Mouse (Mus musculus) embryonic facial prominence, embryonic 10.5 days (tissue): Measurements from ENCODE around the gene C2. TPM values are rescaled to one million over a fixed set of nuclear protein-coding genes. Genes with fewer than 3 reads are reported as not detected.
A peak's percentile ranks its signal among the peaks of the same experiment; 100 is the strongest.

ENCODE experiments used
- DNase-seq: peaks from one replicate; pipeline ENCODE4 v3.0.0-alpha.2; 2017; ENCODE audit warnings: low spot score
- H3K27ac ChIP-seq: fragments of 300-500 bp; sonication (generic); replicated peaks from 2 replicates; pipeline ENCODE4 v1.5.1; 2016; ENCODE audit warnings: mild to moderate bottlenecking
- H3K27me3 ChIP-seq: fragments of 300-500 bp; sonication (generic); replicated peaks from 2 replicates; pipeline ENCODE4 v1.6.1; 2016; ENCODE audit warnings: low read depth, mild to moderate bottlenecking; ENCODE audit not compliant: poor library complexity, severe bottlenecking
- H3K36me3 ChIP-seq: fragments of 300-500 bp; sonication (generic); replicated peaks from 2 replicates; pipeline ENCODE4 v1.6.1; 2016; ENCODE audit warnings: mild to moderate bottlenecking, moderate library complexity
- H3K4me1 ChIP-seq: fragments of 300-500 bp; sonication (generic); 2 replicates; pipeline ENCODE4 v1.6.1; 2016
- H3K4me3 ChIP-seq: fragments of 300-500 bp; sonication (generic); 2 replicates; pipeline ENCODE4 v1.5.1; 2016; ENCODE audit warnings: mild to moderate bottlenecking, moderate library complexity
- H3K9me3 ChIP-seq: fragments of 300-500 bp; sonication (generic); 2 replicates; pipeline ENCODE4 v1.6.1; 2016; ENCODE audit warnings: mild to moderate bottlenecking
- WGBS: fragments of 180-500 bp; shearing (Covaris S2); methylation state at CpG from one replicate; pipeline ENCODE4 v1.1.7; 2016; 5-methylcytosine and 5-hydroxymethylcytosine counted together
- polyA plus RNA-seq: library from polyadenylated mRNA; unstranded; fragments of >200 nt; fragmentation: Nextera tagmentation; extraction: Ambion mirVana; gene quantifications from 2 replicates; pipeline ENCODE4 v1.2.1, GENCODE M21; 2016

The C2 gene
- polyA plus RNA-seq, 1 experiment from 2014 or later = 1.6 TPM

DNA sequence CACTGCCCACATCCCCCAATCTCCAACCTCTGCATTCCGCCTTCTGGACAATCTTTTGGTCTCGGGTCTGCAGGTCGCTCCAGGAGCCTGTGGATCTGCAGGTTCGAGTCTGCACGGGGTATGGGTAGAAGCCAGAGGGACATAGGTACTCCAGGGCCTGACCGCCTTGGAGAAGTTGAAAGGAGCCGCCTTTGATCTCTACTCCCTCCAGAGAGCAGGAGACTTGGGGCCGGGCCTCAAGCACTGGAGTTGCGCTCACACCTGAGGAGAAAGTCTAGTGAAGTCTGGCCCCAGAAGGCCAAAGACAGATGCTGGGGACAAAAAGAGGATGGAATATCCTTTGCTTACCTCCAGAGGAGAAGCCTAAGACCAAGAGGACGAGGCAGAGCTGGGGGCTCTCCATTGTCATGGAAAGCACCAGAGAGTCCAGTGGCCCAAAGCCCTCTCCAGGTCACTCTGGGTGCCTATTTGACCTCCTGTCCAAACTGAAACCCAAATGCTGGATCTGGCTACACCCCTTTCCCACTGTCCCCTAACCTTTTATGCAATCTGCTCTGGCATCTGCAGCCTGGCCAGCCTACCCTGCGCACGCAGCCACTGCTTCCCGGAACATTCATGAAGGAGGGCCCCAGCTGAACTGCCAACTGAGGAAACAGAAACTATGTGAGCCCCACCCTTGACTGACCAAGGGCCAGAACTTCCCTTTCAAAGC is 36.2 kb downstream of the C2 start:
- Histone ChIP-seq H3K27me3 (0 out of 2 replicates have a peak, but pooled peaks cover 8% of the 10 kb centered on the region), H3K4me1 (no peaks in the 10 kb centered on the region), H3K4me3 (no peak overlapping the region), H3K9me3 (no peaks in the 10 kb centered on the region), H3K36me3 (peaks cover 19% of the 10 kb centered on the region), H3K27ac (no peak overlapping the region)
- 74% methylated on average over 13 of the region's 13 CpGs for WGBS
- no peak for DNase-seq

DNA sequence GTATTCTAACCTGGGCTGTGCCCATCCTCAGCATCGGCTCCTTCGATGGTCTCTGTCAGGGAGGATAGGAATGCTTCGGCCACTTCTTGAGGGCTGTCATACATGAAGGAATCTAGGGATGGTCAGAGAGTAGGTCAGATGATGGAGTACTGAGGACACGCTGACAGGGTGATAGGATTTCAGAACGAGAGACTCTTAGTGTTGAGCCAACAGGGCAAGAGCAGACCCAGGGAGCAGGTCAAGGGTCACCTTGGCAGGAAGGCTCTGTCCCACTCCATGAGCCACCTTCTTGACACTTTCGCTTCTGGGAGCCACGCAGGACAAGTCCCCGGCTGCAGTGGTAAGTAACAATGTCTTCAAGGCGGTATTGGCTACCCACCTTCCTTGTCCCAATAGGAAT is 37.6 kb downstream of the C2 start:
- Histone ChIP-seq H3K9me3 (no peaks in the 10 kb centered on the region), H3K36me3 (peaks cover 33% of the 10 kb centered on the region), H3K4me3 (no peak overlapping the region), H3K27me3 (0 out of 2 replicates have a peak, but pooled peaks cover 8% of the 10 kb centered on the region), H3K4me1 (no peaks in the 10 kb centered on the region), H3K27ac (no peak overlapping the region)
- DNase-seq = no peak
- WGBS = 86% methylated on average over 9 of the region's 9 CpGs

DNA sequence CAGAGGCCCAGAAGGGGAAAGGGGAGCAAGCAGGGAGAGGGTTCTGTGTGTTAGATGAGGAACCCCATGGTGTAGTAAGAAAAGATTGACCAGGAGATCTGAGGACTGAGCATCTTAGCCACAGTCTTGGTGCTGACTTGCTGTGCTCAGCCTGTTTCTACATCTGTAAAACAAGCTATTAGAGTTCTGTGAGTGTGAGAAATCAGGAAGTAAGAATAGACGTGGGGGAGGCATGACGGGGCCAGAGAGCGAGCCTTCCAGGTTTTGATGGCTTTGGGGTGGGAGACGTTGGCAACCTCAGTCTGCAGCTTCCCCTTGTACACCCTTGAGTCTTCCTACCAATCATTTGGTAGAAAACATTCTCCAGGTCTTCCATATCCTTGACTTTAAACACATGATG is 39.4 kb downstream of the C2 start:
- DNase-seq = no peak
- 87% methylated on average over 4 of the region's 4 CpGs for WGBS
- Histone ChIP-seq H3K27ac (no peak overlapping the region), H3K4me1 (no peaks in the 10 kb centered on the region; the same call in 1 of the 2 replicates), H3K36me3 (peaks cover 51% of the 10 kb centered on the region), H3K27me3 (0 out of 2 replicates have a peak, but pooled peaks cover 8% of the 10 kb centered on the region), H3K9me3 (no peaks in the 10 kb centered on the region), H3K4me3 (no peak overlapping the region)

GRCm38 (mm10) chr17:34855825-34856224 is 42.2 kb downstream of the C2 start:
- DNase-seq = peak; percentile 59
- Histone ChIP-seq H3K36me3 (peaks cover 70% of the 10 kb centered on the region), H3K4me3 (no peak overlapping the region), H3K9me3 (no peaks in the 10 kb centered on the region), H3K4me1 (peaks cover 23% of the 10 kb centered on the region), H3K27ac (no peak overlapping the region), H3K27me3 (no peaks in the 10 kb centered on the region)
- 45% methylated on average over 3 of the region's 3 CpGs for WGBS

DNA sequence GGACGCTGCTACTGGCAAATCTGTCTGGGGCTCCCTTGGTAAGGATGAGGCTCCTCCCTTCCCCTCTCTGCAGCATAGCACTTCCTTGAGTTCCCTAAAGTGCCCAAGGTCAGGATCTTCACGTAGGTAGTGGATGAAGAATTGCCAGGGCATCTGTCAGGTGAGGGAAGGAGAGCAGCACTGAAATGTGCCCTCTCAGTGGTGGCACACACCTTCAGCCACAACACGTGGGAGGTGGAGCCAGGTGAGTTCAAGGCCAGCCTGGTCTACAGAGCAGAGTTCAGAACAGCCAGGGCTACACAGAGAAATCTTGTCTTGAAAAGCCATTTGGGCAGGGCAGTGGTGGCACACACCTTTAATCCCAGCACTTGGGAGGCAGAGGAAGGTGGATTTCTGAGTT is 43.3 kb downstream of the C2 start:
- 78% methylated on average over 3 of the region's 3 CpGs for WGBS
- no peak overlapping the region for H3K27ac ChIP-seq

DNA sequence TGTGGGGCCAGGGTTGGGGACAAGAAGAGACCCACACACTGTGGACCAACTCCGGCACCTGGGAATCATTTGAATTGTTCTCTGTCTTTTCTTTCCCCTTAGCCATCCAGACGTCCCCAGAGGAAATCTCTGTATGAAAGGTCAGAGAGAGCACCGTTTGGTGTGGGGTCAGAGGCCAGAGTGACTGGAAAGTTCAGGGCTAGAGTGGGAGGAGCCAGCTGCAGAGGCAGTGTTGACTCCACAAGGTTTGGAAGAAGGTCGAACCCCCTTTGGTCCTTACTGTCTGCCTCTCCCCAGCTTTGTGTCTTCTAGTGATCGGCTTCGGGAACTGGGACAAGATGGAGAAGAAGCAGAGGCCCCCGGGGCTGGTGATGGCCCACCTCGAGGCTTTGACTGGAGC is 44.6 kb downstream of the C2 start:
- Histone ChIP-seq H3K4me1 (peaks cover 32% of the 10 kb centered on the region), H3K27me3 (no peaks in the 10 kb centered on the region), H3K4me3 (no peak overlapping the region), H3K27ac (no peak overlapping the region), H3K9me3 (no peaks in the 10 kb centered on the region), H3K36me3 (peaks cover 65% of the 10 kb centered on the region)
- 60% methylated on average over 8 of the region's 8 CpGs for WGBS
- no peak for DNase-seq

More for the DNA sequence above, 43.3 kb downstream of the C2 start:
- Histone ChIP-seq H3K4me1 (peaks cover 24% of the 10 kb centered on the region), H3K9me3 (no peaks in the 10 kb centered on the region), H3K27me3 (no peaks in the 10 kb centered on the region), H3K36me3 (peaks cover 70% of the 10 kb centered on the region), H3K4me3 (no peak overlapping the region)
- no peak for DNase-seq

- H3K36me3 ChIP-seq = peaks cover 65% of the 10 kb centered on the region
- peak overlapping the region; percentile 91 for H3K27ac ChIP-seq
- WGBS = 2% methylated on average over 25 of the region's 25 CpGs
Measured at GRCm38 (mm10) chr17:34850517-34851125, 47.4 kb downstream of the C2 start.

DNA sequence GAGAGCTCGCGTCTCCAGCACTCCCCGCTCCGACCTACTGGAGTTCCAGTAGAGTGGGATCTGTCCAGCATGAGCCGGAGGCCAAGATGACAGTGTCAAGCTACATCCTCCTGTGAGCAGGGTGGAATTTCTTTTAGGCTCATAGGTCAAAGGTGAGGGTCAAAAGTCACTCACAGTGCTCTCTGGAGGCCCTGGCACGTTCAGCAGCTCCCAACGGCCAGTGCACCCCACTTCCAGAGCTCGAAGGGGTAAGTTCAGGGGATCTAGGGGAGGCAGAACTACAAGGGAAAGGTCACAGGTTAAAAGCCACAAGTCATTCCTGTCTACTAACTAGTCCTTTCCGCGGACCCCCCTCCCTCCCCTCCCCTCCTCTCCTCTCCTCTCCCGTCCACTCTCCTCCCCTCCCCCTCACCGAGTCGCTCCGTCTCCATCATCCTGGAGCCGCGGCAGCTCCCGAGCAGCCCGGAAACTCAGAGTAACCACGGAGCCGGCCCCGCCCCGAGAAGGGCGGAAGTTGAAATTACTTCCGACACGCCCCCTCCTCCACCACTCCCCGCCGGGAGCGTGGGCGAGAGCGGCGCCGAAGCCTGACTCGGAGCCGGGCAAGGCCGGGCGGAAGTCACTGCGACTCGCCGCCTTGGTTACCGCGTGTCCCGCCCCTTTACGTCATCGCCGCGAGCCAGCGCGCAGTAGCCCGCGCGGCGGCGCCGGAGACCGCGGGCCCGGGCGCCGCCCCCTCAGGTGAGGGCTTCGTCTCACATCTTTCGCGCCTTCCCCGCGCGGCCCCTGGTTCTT is 48.1 kb downstream of the C2 start, which contains the start of the genes Skiv2l and Nelfe:
Gene Skiv2l (minus strand): TSS at position 489 of the 795 bp plus-strand sequence.
Gene Nelfe (plus strand): TSS at position 670 of the 795 bp plus-strand sequence.
- H3K36me3 ChIP-seq = peaks cover 65% of the 10 kb centered on the region
- H3K27ac ChIP-seq = peak within 1 kb of the TSS; percentile 91
- under 1% methylated on average over 65 of the region's 65 CpGs for WGBS
- peak; percentile 99 for DNase-seq
- peak within 1 kb of the TSS; percentile 93 for H3K4me3 ChIP-seq
- peaks cover 32% of the 10 kb centered on the region for H3K4me1 ChIP-seq
- H3K9me3 ChIP-seq = no peaks in the 10 kb centered on the region
- no peaks in the 10 kb centered on the region for H3K27me3 ChIP-seq

More at GRCm38 (mm10) chr17:34850517-34851125, 47.4 kb downstream of the C2 start:
- H3K4me3 ChIP-seq = peak overlapping the region; percentile 93
- H3K9me3 ChIP-seq = no peaks in the 10 kb centered on the region
- peaks cover 32% of the 10 kb centered on the region for H3K4me1 ChIP-seq
- no peak for DNase-seq
- no peaks in the 10 kb centered on the region for H3K27me3 ChIP-seq

DNA sequence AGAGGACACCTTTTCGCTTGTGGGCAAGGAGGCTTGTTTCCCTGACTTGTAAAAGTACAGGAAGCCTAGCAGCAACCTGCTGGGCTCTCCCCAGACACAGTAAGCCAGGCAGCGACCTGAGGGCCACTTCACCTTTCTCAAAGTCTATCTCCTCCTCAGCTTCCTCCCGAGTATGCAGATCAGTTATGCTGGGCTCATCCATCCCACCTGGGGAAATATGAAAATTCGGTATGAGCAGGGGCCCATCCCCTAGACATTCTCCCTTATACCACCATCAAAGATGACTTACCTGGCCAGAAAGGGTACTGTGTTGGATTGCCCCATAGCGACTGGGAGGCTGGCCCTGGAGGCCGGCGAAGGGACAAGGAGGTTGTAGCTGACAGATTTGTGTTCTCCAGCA is 50.5 kb downstream of the C2 start:
- no peak for DNase-seq
- H3K27ac ChIP-seq = no peak overlapping the region
- H3K9me3 ChIP-seq = no peaks in the 10 kb centered on the region
- 94% methylated on average over 7 of the region's 7 CpGs for WGBS
- peaks cover 27% of the 10 kb centered on the region for H3K4me1 ChIP-seq
- no peak overlapping the region for H3K4me3 ChIP-seq
- H3K27me3 ChIP-seq = no peaks in the 10 kb centered on the region
- peaks cover 65% of the 10 kb centered on the region for H3K36me3 ChIP-seq

- H3K36me3 ChIP-seq = peaks cover 65% of the 10 kb centered on the region
- DNase-seq = no peak
- H3K27me3 ChIP-seq = no peaks in the 10 kb centered on the region
- no peak overlapping the region for H3K4me3 ChIP-seq
- WGBS = 89% methylated on average over 6 of the region's 6 CpGs
- no peaks in the 10 kb centered on the region for H3K9me3 ChIP-seq
- no peak overlapping the region for H3K27ac ChIP-seq
- H3K4me1 ChIP-seq = peaks cover 23% of the 10 kb centered on the region
Measured at GRCm38 (mm10) chr17:34847192-34847591, 50.9 kb downstream of the C2 start.

GRCm38 (mm10) chr17:34844884-34845283 is 53.2 kb downstream of the C2 start:
- Histone ChIP-seq H3K27ac (no peak overlapping the region), H3K36me3 (peaks cover 84% of the 10 kb centered on the region), H3K4me3 (no peak overlapping the region; the same call in 1 of the 2 replicates), H3K9me3 (no peaks in the 10 kb centered on the region), H3K4me1 (peaks cover 8% of the 10 kb centered on the region), H3K27me3 (no peaks in the 10 kb centered on the region)
- WGBS = 93% methylated on average over 13 of the region's 13 CpGs
- no peak for DNase-seq

DNA sequence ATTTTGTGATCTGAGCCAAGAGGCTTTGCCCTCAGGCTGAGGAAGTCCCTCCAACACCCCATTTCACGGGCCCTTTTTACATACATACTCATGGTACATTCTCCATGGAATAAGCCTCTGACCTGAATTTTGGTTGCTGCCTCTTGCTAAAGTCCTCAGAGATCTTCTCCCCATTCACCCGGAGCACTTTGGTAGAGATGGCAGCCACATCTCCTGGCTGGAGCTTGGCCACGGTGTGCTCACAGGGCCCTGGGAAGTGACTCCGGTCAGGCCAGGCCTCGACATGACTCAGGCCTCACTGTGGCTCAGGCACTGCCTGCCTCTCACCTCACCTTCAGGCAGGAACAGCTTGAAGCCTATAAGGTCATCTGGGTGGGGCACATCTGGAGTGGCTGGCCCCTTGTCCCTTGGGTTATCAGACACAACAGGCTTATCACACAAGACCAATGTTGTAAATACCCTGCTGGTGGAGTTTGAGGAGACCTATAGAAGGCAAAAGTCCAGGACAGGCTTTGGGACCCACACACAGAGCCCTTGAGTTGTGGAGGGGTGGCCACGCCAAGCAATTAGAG is 57.2 kb downstream of the C2 start:
- peaks cover 80% of the 10 kb centered on the region for H3K36me3 ChIP-seq
- WGBS = 87% methylated on average over 6 of the region's 6 CpGs
- peaks cover 23% of the 10 kb centered on the region for H3K4me1 ChIP-seq
- H3K4me3 ChIP-seq = 0 out of 2 replicates have a peak overlapping the region, but pooled peaks have one; percentile 25
- DNase-seq = no peak
- no peaks in the 10 kb centered on the region for H3K9me3 ChIP-seq
- H3K27me3 ChIP-seq = no peaks in the 10 kb centered on the region
- no peak overlapping the region for H3K27ac ChIP-seq
